In the genomic region with DNA sequence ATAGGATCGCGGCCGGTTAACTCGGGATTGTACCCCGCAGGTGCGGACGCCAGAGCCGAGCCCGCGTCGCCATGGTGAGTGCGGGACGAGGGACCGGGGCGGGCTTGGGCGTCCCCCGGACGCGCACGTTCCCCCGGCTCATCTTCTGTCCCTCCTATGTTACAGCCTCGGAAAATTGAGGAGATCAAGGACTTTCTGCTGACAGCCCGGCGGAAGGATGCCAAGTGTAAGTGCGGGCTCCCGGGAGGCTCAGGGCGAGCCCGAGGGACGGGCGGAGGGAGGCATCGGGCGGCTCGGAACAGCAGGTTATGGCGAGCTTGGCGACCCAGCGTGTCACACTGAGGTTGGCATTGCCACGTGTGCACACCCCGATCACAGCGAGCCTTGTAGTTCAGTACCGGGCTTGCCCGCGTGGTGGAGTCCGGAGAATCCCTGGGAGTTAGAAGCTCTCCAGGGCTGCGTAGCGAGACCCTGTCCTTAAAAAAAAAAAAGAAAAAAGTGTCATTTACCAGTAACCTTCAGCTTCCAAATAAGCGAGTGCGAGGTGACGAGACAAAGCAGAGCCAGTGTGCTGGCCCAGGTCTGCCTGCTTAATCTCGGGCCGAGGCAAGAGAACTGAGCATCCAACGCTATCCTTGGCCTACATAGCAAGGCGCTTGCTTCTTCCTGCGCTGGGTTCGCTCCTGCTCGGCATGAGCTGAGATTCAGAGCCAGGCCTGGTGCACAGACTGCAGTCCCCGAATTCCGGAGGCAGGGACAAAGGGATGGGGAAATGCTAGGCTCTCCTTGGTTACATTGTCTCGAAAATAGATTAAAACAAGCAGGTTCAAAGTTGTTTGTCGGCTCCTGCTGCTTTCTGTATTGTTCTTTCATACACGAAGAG, we compare ENCODE assay signal across 1 mouse cellular context.
TF ChIP-seq lines count a peak whose summit lies in the region.

No protein-coding gene starts in this region.

TF ChIP-seq in MEL, 35 proteins besides CTCF, POLR2A, EP300 and RAD21 (continued from another document):
- TF ChIP-seq MAZ (IDR thresholded peaks at IDR 0.05; ENCODE audit: low read depth, low read length) (no peak), JUND (IDR thresholded peaks at IDR 0.05; ENCODE audit: low read depth, low read length) (no peak), MYB (IDR thresholded peaks at IDR 0.05; ENCODE audit: low read depth, low read length) (no peak), CHD2 (IDR thresholded peaks at IDR 0.05; ENCODE audit: low read length) (no peak), MAFK (IDR thresholded peaks at IDR 0.05; ENCODE audit: borderline replicate concordance, low read depth, low read length) (no peak), RCOR1 (IDR thresholded peaks at IDR 0.05; ENCODE audit: low read depth, low read length) (no peak), TBP (IDR thresholded peaks at IDR 0.05; ENCODE audit: low read depth, low read length) (no peak)
